7 mouse cellular contexts compared by ENCODE assay signal in genomic region chr10:109864708-109865107, GRCm38 (mm10).
A peak's percentile ranks its signal among the peaks of the same experiment; 100 is the strongest.
DNase-seq lines count a peak whose midpoint lies in the region; ATAC-seq lines count a peak whose summit lies in the region.

No protein-coding gene starts in this region.

- no peaks in the 10 kb centered on the region for H3K9me3 ChIP-seq in forebrain, embryonic 16.5 days (ENCODE audit: control insufficient read depth, low read length)

- no peak overlapping the region for H3K4me3 ChIP-seq in forebrain, embryonic 16.5 days (replicated peaks; ENCODE audit: low read length)

- H3K36me3 ChIP-seq in forebrain, embryonic 16.5 days (ENCODE audit: control insufficient read depth, insufficient read depth) = no peaks in the 10 kb centered on the region

- no peak overlapping the region for H3K27ac ChIP-seq in forebrain, embryonic 16.5 days (ENCODE audit: low read length)

- H3K27me3 ChIP-seq in forebrain, embryonic 16.5 days (replicated peaks; ENCODE audit: control insufficient read depth, insufficient read depth, low read length) = no peaks in the 10 kb centered on the region

- ATAC-seq in forebrain, embryonic 16.5 days = peak; percentile 73

- no peak overlapping the region for H3K4me2 ChIP-seq in forebrain, embryonic 16.5 days (ENCODE audit: low read length)

- H3K4me1 ChIP-seq in forebrain, embryonic 16.5 days (replicated peaks; ENCODE audit: control insufficient read depth, insufficient read depth, low read length) = 0 out of 2 replicates have a peak, but pooled peaks cover 2% of the 10 kb centered on the region

- H3K9ac ChIP-seq in forebrain, embryonic 16.5 days (replicated peaks; ENCODE audit: low read depth, low read length) = no peak overlapping the region

- peak; percentile 14 for DNase-seq in lung, postnatal 36 days
- no peak for DNase-seq in lung, postnatal 4 days
- peak; percentile 20 for DNase-seq in cerebellum, adult 11 months
- peak; percentile 35 for DNase-seq in layer of hippocampus, adult 9-11 months
- DNase-seq in right cerebral cortex, postnatal 10 days (ENCODE audit: low spot score in 2 of 2) = peak; percentile 68 to 83
- no peak for DNase-seq in spleen, postnatal 36 days (ENCODE audit: low spot score in 2 of 2)

- WGBS in forebrain, embryonic 16.5 days = 15% methylated on average over 4 of the region's 4 CpGs

Comparison
In these comparisons a context has a peak if more than half of its experiments do, and no peak if none do; other contexts are left out.
1. DNase-seq: peak in lung, postnatal 36 days (single experiment), cerebellum, adult 11 months (single experiment), layer of hippocampus, adult 9-11 months (single experiment) and right cerebral cortex, postnatal 10 days (2 of 2); none in lung, postnatal 4 days (0 of 2) and spleen, postnatal 36 days (0 of 2).